Mouse (Mus musculus): ENCODE results near the gene Espl1. TPM values are rescaled to one million over a fixed set of nuclear protein-coding genes. Genes with fewer than 3 reads are reported as not detected.
A peak's percentile ranks its signal among the peaks of the same experiment; 100 is the strongest.

Espl1 gene
- polyA plus RNA-seq, 1 experiment from 2014 or later: 21.8 TPM

GRCm38 (mm10) chr15:102273982-102274716, 21.9 kb upstream of the Espl1 start:
- CTCF ChIA-PET: interaction anchor here (1.2 kb wide), 1 partner anchor 34 kb away, joined by 4 read pairs; no protein-coding TSS in a partner anchor
- in situ Hi-C loops (cut with MboI; ENCODE audit: low pct_unique_long_range_greater_than_20kb): loop anchor here (5.0 kb wide), 1 partner anchor 37 kb away; no protein-coding TSS in a partner anchor
- ATAC-seq: no peak
- no peak for DNase-seq (ENCODE audit: low read depth, low spot score)
- H3K27me3 ChIP-seq: no peaks in the 10 kb centered on the region
- POLR2A ChIA-PET: no interaction called here
- TF ChIP-seq CTCF (IDR thresholded peaks at IDR 0.05): peak; percentile 62

- ATAC-seq: no peak
- ChIA-PET CTCF (interaction anchor here (2.7 kb wide), 1 partner anchor 39 kb away, joined by 8 read pairs; no protein-coding TSS in a partner anchor), POLR2A (interaction anchor here (0.8 to 1.6 kb wide), 4 partner anchors 21 to 40 kb away, joined by 3 to 4 read pairs (median 4); no protein-coding TSS in a partner anchor)
- TF ChIP-seq CTCF (IDR thresholded peaks at IDR 0.05): no peak
- H3K27me3 ChIP-seq: no peaks in the 10 kb centered on the region
- DNase-seq (ENCODE audit: low read depth, low spot score): no peak
- in situ Hi-C loops (cut with MboI; ENCODE audit: low pct_unique_long_range_greater_than_20kb): no loop called here
Measured at GRCm38 (mm10) chr15:102278726-102279091, 17.4 kb upstream of the Espl1 start.

GRCm38 (mm10) chr15:102279092-102279782, 16.8 kb upstream of the Espl1 start, which contains the start of gene Mfsd5:
Gene Mfsd5, plus strand, starts transcription at chr15:102279454.
- peak; percentile 38 for DNase-seq (ENCODE audit: low read depth, low spot score)
- POLR2A ChIA-PET: interaction anchor here (0.8 to 1.6 kb wide), 6 partner anchors 13 to 239 kb away, joined by 3 to 6 read pairs (median 4); partner anchors contain the start of gene Tarbp2
- CTCF ChIA-PET: interaction anchor here (2.7 kb wide), 1 partner anchor 40 kb away, joined by 8 read pairs; no protein-coding TSS in a partner anchor
- in situ Hi-C loops (cut with MboI; ENCODE audit: low pct_unique_long_range_greater_than_20kb): no loop called here
- TF ChIP-seq CTCF (IDR thresholded peaks at IDR 0.05): peak; percentile 87
- peak; percentile 85 for ATAC-seq
- no peaks in the 10 kb centered on the region for H3K27me3 ChIP-seq

- in situ Hi-C loops (cut with MboI; ENCODE audit: low pct_unique_long_range_greater_than_20kb): no loop called here
- DNase-seq (ENCODE audit: low read depth, low spot score) (no peak), ATAC-seq (no peak)
- POLR2A ChIA-PET: interaction anchor here (0.6 to 1.6 kb wide), 6 partner anchors 14 to 238 kb away, joined by 3 to 6 read pairs (median 4); partner anchors contain the start of gene Tarbp2
- CTCF ChIA-PET: interaction anchor here (1.2 to 2.7 kb wide), 2 partner anchors 40 to 41 kb away, joined by 3 to 8 read pairs; no protein-coding TSS in a partner anchor
- H3K27me3 ChIP-seq: no peaks in the 10 kb centered on the region
- no peak for TF ChIP-seq CTCF (IDR thresholded peaks at IDR 0.05)
Measured at GRCm38 (mm10) chr15:102279783-102280520, 16.1 kb upstream of the Espl1 start.

GRCm38 (mm10) chr15:102280623-102281022, 15.4 kb upstream of the Espl1 start:
- H3K27me3 ChIP-seq: no peaks in the 10 kb centered on the region
- DNase-seq (ENCODE audit: low read depth, low spot score): no peak
- CTCF ChIA-PET: interaction anchor here (1.2 kb wide), 1 partner anchor 41 kb away, joined by 3 read pairs; no protein-coding TSS in a partner anchor
- no peak for TF ChIP-seq CTCF (IDR thresholded peaks at IDR 0.05)
- in situ Hi-C loops (cut with MboI; ENCODE audit: low pct_unique_long_range_greater_than_20kb): no loop called here
- ATAC-seq: no peak
- POLR2A ChIA-PET: interaction anchor here (0.6 kb wide), 2 partner anchors 20 to 35 kb away, joined by 3 to 4 read pairs; no protein-coding TSS in a partner anchor

- CTCF ChIA-PET: interaction anchor here (1.2 kb wide), 1 partner anchor 95 kb away, joined by 3 read pairs; no protein-coding TSS in a partner anchor
- in situ Hi-C loops (cut with MboI; ENCODE audit: low pct_unique_long_range_greater_than_20kb): no loop called here
- DNase-seq (ENCODE audit: low read depth, low spot score) (no peak), ATAC-seq (no peak)
- TF ChIP-seq CTCF (IDR thresholded peaks at IDR 0.05): no peak
- H3K27me3 ChIP-seq: no peaks in the 10 kb centered on the region
- POLR2A ChIA-PET: no interaction called here
Measured at GRCm38 (mm10) chr15:102282463-102283292, 13.4 kb upstream of the Espl1 start.

GRCm38 (mm10) chr15:102283648-102284047, 12.4 kb upstream of the Espl1 start:
- in situ Hi-C loops (cut with MboI; ENCODE audit: low pct_unique_long_range_greater_than_20kb): no loop called here
- POLR2A ChIA-PET: interaction anchor here (0.9 kb wide), 1 partner anchor 43 kb away, joined by 4 read pairs; the partner anchor contains the start of gene Pfdn5

GRCm38 (mm10) chr15:102287395-102287794, 8.7 kb upstream of the Espl1 start:
- in situ Hi-C loops (cut with MboI; ENCODE audit: low pct_unique_long_range_greater_than_20kb): no loop called here

More at GRCm38 (mm10) chr15:102283648-102284047, 12.4 kb upstream of the Espl1 start:
- CTCF ChIA-PET: interaction anchor here (1.2 kb wide), 1 partner anchor 94 kb away, joined by 3 read pairs; no protein-coding TSS in a partner anchor
- DNase-seq (ENCODE audit: low read depth, low spot score) (no peak), ATAC-seq (no peak)
- H3K27me3 ChIP-seq: no peaks in the 10 kb centered on the region
- TF ChIP-seq CTCF (IDR thresholded peaks at IDR 0.05): no peak

GRCm38 (mm10) chr15:102296368-102297006, 421 bp downstream of the Espl1 start:
- TF ChIP-seq CTCF (IDR thresholded peaks at IDR 0.05): no peak
- CTCF ChIA-PET: interaction anchor here (3.1 kb wide), 1 partner anchor 19 kb away, joined by 9 read pairs; no protein-coding TSS in a partner anchor
- in situ Hi-C loops (cut with MboI; ENCODE audit: low pct_unique_long_range_greater_than_20kb): no loop called here
- no peaks in the 10 kb centered on the region for H3K27me3 ChIP-seq
- POLR2A ChIA-PET: interaction anchor here (0.6 kb wide), 1 partner anchor 25 kb away, joined by 3 read pairs; no protein-coding TSS in a partner anchor
- DNase-seq (ENCODE audit: low read depth, low spot score) (no peak), ATAC-seq (no peak)

More at GRCm38 (mm10) chr15:102287395-102287794, 8.7 kb upstream of the Espl1 start:
- ATAC-seq (no peak), DNase-seq (ENCODE audit: low read depth, low spot score) (no peak)
- ChIA-PET POLR2A (no interaction called here), CTCF (no interaction called here)
- no peaks in the 10 kb centered on the region for H3K27me3 ChIP-seq
- peak; percentile 74 for TF ChIP-seq CTCF (IDR thresholded peaks at IDR 0.05)
